Mouse (Mus musculus) embryonic fibroblast, embryonic 13.5 days (primary cell): ENCODE results near the gene Wfdc9.

Experiments
- CTCF ChIP-seq: IDR thresholded peaks from 2 replicates; pipeline ENCODE4 v1.5.1; 2011; ENCODE audit warnings: mild to moderate bottlenecking, control low read depth, low read length, moderate library complexity, borderline replicate concordance; ENCODE audit not compliant: insufficient read depth
- POLR2A ChIP-seq: IDR thresholded peaks from 2 replicates; pipeline ENCODE4 v1.6.1; 2011; ENCODE audit warnings: low read depth, mild to moderate bottlenecking, control low read depth, low read length, moderate library complexity

- no peak for TF ChIP-seq POLR2A
- TF ChIP-seq CTCF = no peak
These were observed 41.0 kb downstream of the Wfdc9 start for GRCm38 (mm10) chr2:164615386-164615785.
